Mouse (Mus musculus) hindbrain, embryonic 11.5 days (tissue): ENCODE data around the gene Kirrel2. TPM values are rescaled to one million over a fixed set of nuclear protein-coding genes. Genes with fewer than 3 reads are reported as not detected.

Experiments used
- ATAC-seq: fragments of 200-750 bp; cut with Nextera tagmentation; 2 replicates; pipeline ENCODE4 v1.8.0; 2017; ENCODE audit warnings: mild to moderate bottlenecking, moderate TSS enrichment, moderate library complexity; ENCODE audit not compliant: low FRiP score
- DNase-seq: peaks from one replicate; pipeline ENCODE4 v3.0.0-alpha.2; 2015; ENCODE audit warnings: low spot score
- H3K27ac ChIP-seq: fragments of 300-500 bp; sonication (generic); 2 replicates; pipeline ENCODE4 v1.5.1; 2014; ENCODE audit warnings: mild to moderate bottlenecking, low read depth, low read length
- H3K27me3 ChIP-seq: fragments of 300-500 bp; sonication (generic); 2 replicates; pipeline ENCODE4 v1.6.1; 2014; ENCODE audit warnings: mild to moderate bottlenecking, low read length, moderate library complexity, mixed read lengths; ENCODE audit not compliant: control insufficient read depth, insufficient read depth
- H3K36me3 ChIP-seq: fragments of 300-500 bp; sonication (generic); 2 replicates; pipeline ENCODE4 v1.6.1; 2014; ENCODE audit warnings: mild to moderate bottlenecking, low read length, moderate library complexity, mixed read lengths; ENCODE audit not compliant: control insufficient read depth, insufficient read depth
- H3K4me1 ChIP-seq: fragments of 300-500 bp; sonication (generic); replicated peaks from 2 replicates; pipeline ENCODE4 v1.6.1; 2014; ENCODE audit warnings: low read length, mixed read lengths; ENCODE audit not compliant: control insufficient read depth, insufficient read depth
- H3K4me2 ChIP-seq: fragments of 300-500 bp; sonication (generic); replicated peaks from 2 replicates; pipeline ENCODE4 v1.6.1; 2014; ENCODE audit warnings: mild to moderate bottlenecking, low read depth, low read length
- H3K4me3 ChIP-seq: fragments of 300-500 bp; sonication (generic); 2 replicates; pipeline ENCODE4 v1.5.1; 2014; ENCODE audit warnings: low read depth, low read length
- H3K9ac ChIP-seq: fragments of 300-500 bp; sonication (generic); 2 replicates; pipeline ENCODE4 v1.6.1; 2014; ENCODE audit warnings: low read depth, low read length
- H3K9me3 ChIP-seq: fragments of 300-500 bp; sonication (generic); 2 replicates; pipeline ENCODE4 v1.6.1; 2016; ENCODE audit warnings: low read length; ENCODE audit not compliant: control insufficient read depth
- WGBS: fragments of 180-500 bp; shearing (Covaris S2); extraction: QIAGEN DNeasy Blood & Tissue Kit; methylation state at CpG from one replicate; pipeline ENCODE4 v1.1.7; 2014; 5-methylcytosine and 5-hydroxymethylcytosine counted together
- polyA plus RNA-seq: library from polyadenylated mRNA; unstranded; fragments of >200 nt; fragmentation: Nextera tagmentation; extraction: Ambion mirVana; gene quantifications from 2 replicates; pipeline ENCODE4 v1.2.1, GENCODE M21; 2014

Gene Kirrel2
- polyA plus RNA-seq, 1 experiment from 2014 or later = 18.6 TPM

GRCm38 (mm10) chr7:30443696-30444095 lies 13.8 kb downstream of the Kirrel2 start:
- peaks cover 3% of the 10 kb centered on the region for H3K4me1 ChIP-seq
- no peaks in the 10 kb centered on the region for H3K9me3 ChIP-seq
- H3K4me2 ChIP-seq = peak overlapping the region; percentile 80
- DNase-seq (no peak), ATAC-seq (no peak)
- no peak overlapping the region for H3K9ac ChIP-seq
- H3K27me3 ChIP-seq = no peaks in the 10 kb centered on the region; the same call in 1 of the 2 replicates
- H3K27ac ChIP-seq = peak overlapping the region; percentile 96; the same call in 1 of the 2 replicates
- 0 out of 2 replicates have a peak, but pooled peaks cover 6% of the 10 kb centered on the region for H3K36me3 ChIP-seq
- peak overlapping the region; percentile 66 for H3K4me3 ChIP-seq
- 17% methylated on average over 9 of the region's 9 CpGs for WGBS

- 28% methylated on average over 4 of the region's 5 CpGs for WGBS
Measured at GRCm38 (mm10) chr7:30440697-30441096, 16.8 kb downstream of the Kirrel2 start.

DNA sequence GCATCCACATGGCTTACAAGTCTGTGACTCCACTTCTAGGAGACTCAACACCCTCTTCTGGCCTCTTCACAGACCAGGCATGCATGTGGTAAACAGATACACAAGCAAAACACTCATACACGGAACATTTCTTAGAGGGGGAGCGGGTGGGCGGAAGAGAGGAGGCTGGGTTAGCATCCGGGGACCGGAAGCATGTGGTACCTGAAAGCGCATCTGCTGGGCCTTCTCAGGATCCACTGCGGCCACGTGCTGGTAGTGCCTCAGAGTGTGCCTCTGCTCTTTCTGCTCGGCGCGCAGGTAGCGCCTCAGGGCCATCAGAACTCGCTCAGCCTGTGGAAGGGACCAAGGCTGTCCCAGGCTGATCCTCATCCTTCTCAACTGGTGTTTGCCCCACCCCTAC lies 17.8 kb downstream of the Kirrel2 start:
- ATAC-seq (no peak), DNase-seq (no peak)
- 0 out of 2 replicates have a peak, but pooled peaks cover 6% of the 10 kb centered on the region for H3K36me3 ChIP-seq
- H3K4me3 ChIP-seq = no peak overlapping the region
- no peak overlapping the region for H3K9ac ChIP-seq
- H3K27ac ChIP-seq = no peak overlapping the region
- WGBS = 68% methylated on average over 13 of the region's 13 CpGs
- peaks cover 5% of the 10 kb centered on the region for H3K4me1 ChIP-seq
- no peak overlapping the region for H3K4me2 ChIP-seq
- no peaks in the 10 kb centered on the region for H3K9me3 ChIP-seq
- H3K27me3 ChIP-seq = peaks cover 2% of the 10 kb centered on the region; the same call in 1 of the 2 replicates

More at GRCm38 (mm10) chr7:30440697-30441096, 16.8 kb downstream of the Kirrel2 start:
- Histone ChIP-seq H3K27ac (no peak overlapping the region), H3K4me1 (peaks cover 5% of the 10 kb centered on the region), H3K36me3 (0 out of 2 replicates have a peak, but pooled peaks cover 6% of the 10 kb centered on the region), H3K9me3 (no peaks in the 10 kb centered on the region), H3K4me3 (no peak overlapping the region), H3K9ac (no peak overlapping the region), H3K4me2 (no peak overlapping the region), H3K27me3 (peaks cover 2% of the 10 kb centered on the region; the same call in 1 of the 2 replicates)
- no peak for ATAC-seq
- DNase-seq = peak; percentile 78

- no peaks in the 10 kb centered on the region for H3K9me3 ChIP-seq
- 0 out of 2 replicates have a peak, but pooled peaks cover 6% of the 10 kb centered on the region for H3K36me3 ChIP-seq
- no peak for ATAC-seq
- H3K27me3 ChIP-seq = peaks cover 2% of the 10 kb centered on the region; the same call in 1 of the 2 replicates
- WGBS = 18% methylated on average over 10 of the region's 10 CpGs
- no peak overlapping the region for H3K27ac ChIP-seq
- no peak for DNase-seq
- no peak overlapping the region for H3K4me3 ChIP-seq
- H3K9ac ChIP-seq = no peak overlapping the region
- H3K4me2 ChIP-seq = no peak overlapping the region
- H3K4me1 ChIP-seq = 0 out of 2 replicates have a peak, but pooled peaks cover 2% of the 10 kb centered on the region
Measured at GRCm38 (mm10) chr7:30436879-30437278, 20.6 kb downstream of the Kirrel2 start.

GRCm38 (mm10) chr7:30435156-30435555 lies 22.3 kb downstream of the Kirrel2 start:
- H3K36me3 ChIP-seq = 0 out of 2 replicates have a peak, but pooled peaks cover 6% of the 10 kb centered on the region
- 0 out of 2 replicates have a peak, but pooled peaks cover 2% of the 10 kb centered on the region for H3K4me1 ChIP-seq

GRCm38 (mm10) chr7:30434701-30435100 lies 22.8 kb downstream of the Kirrel2 start:
- Histone ChIP-seq H3K9ac (no peak overlapping the region), H3K4me1 (0 out of 2 replicates have a peak, but pooled peaks cover 2% of the 10 kb centered on the region), H3K27me3 (peaks cover 2% of the 10 kb centered on the region; the same call in 1 of the 2 replicates), H3K4me3 (no peak overlapping the region), H3K4me2 (no peak overlapping the region), H3K36me3 (0 out of 2 replicates have a peak, but pooled peaks cover 3% of the 10 kb centered on the region), H3K9me3 (no peaks in the 10 kb centered on the region), H3K27ac (no peak overlapping the region)
- WGBS = 74% methylated on average over 10 of the region's 10 CpGs
- DNase-seq (no peak), ATAC-seq (no peak)

More at GRCm38 (mm10) chr7:30435156-30435555, 22.3 kb downstream of the Kirrel2 start:
- Histone ChIP-seq H3K4me3 (no peak overlapping the region), H3K4me2 (no peak overlapping the region), H3K27ac (no peak overlapping the region), H3K9me3 (no peaks in the 10 kb centered on the region), H3K9ac (no peak overlapping the region), H3K27me3 (peaks cover 2% of the 10 kb centered on the region; the same call in 1 of the 2 replicates)
- ATAC-seq (no peak), DNase-seq (no peak)
- 47% methylated on average over 9 of the region's 9 CpGs for WGBS

- Histone ChIP-seq H3K27ac (no peak overlapping the region), H3K4me3 (no peak overlapping the region), H3K9me3 (no peaks in the 10 kb centered on the region), H3K27me3 (peaks cover 2% of the 10 kb centered on the region; the same call in 1 of the 2 replicates), H3K36me3 (no peaks in the 10 kb centered on the region), H3K4me1 (0 out of 2 replicates have a peak, but pooled peaks cover 2% of the 10 kb centered on the region), H3K9ac (no peak overlapping the region), H3K4me2 (no peak overlapping the region)
- ATAC-seq = no peak
- DNase-seq = peak; percentile 55
- WGBS = 4% methylated on average over 10 of the region's 10 CpGs
Measured at GRCm38 (mm10) chr7:30434238-30434637, 23.3 kb downstream of the Kirrel2 start.

GRCm38 (mm10) chr7:30431793-30432192 lies 25.7 kb downstream of the Kirrel2 start:
- no peak overlapping the region for H3K9ac ChIP-seq
- no peaks in the 10 kb centered on the region for H3K36me3 ChIP-seq
- ATAC-seq (no peak), DNase-seq (peak; percentile 71)
- no peak overlapping the region for H3K4me2 ChIP-seq
- no peak overlapping the region for H3K27ac ChIP-seq
- H3K4me1 ChIP-seq = 0 out of 2 replicates have a peak, but pooled peaks cover 2% of the 10 kb centered on the region
- H3K4me3 ChIP-seq = no peak overlapping the region
- no peaks in the 10 kb centered on the region; the same call in 1 of the 2 replicates for H3K27me3 ChIP-seq
- H3K9me3 ChIP-seq = no peaks in the 10 kb centered on the region
- WGBS = 8% methylated on average over 3 of the region's 3 CpGs

DNA sequence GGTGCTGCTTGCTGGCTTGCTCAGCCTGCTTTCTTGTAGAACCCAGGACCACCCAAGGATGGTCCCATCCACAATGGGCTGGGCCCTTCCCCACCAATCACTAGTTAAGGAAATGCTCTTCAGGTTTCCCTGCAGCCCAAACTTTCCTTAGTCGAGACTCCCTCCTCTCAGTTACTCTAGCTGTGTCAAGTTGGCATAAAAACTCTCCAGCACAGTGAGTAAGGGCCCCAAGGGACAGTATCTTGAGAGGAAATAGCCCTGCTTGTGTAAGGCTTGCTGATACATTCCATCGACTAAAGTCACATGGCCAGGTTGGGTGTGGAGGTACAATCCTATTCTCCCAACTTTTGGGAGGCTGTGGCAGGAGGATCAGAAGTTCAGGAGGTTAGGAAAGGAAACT lies 27.3 kb downstream of the Kirrel2 start:
- Histone ChIP-seq H3K4me2 (no peak overlapping the region), H3K36me3 (no peaks in the 10 kb centered on the region), H3K4me3 (no peak overlapping the region), H3K4me1 (no peaks in the 10 kb centered on the region), H3K27ac (no peak overlapping the region), H3K9ac (no peak overlapping the region), H3K27me3 (no peaks in the 10 kb centered on the region; the same call in 1 of the 2 replicates), H3K9me3 (no peaks in the 10 kb centered on the region)
- WGBS = 59% methylated on average over 2 of the region's 2 CpGs
- DNase-seq (no peak), ATAC-seq (no peak)
